Mouse (Mus musculus): Measurements from ENCODE around the gene Pccb. TPM values are rescaled to one million over a fixed set of nuclear protein-coding genes. Genes with fewer than 3 reads are reported as not detected.

The Pccb gene
- polyA plus RNA-seq, 1 experiment from 2014 or later, result 21.0 TPM

GRCm38 (mm10) chr9:101041508-101041907 is 6.8 kb upstream of the Pccb start:
- Histone ChIP-seq H3K27me3 (no peaks in the 10 kb centered on the region), H3K27ac (no peak overlapping the region), H3K9ac (no peak overlapping the region), H3K9me3 (no peaks in the 10 kb centered on the region), H3K4me3 (no peak overlapping the region), H3K36me3 (no peaks in the 10 kb centered on the region), H3K4me2 (replicated peaks) (no peak overlapping the region), H3K4me1 (no peaks in the 10 kb centered on the region)
- 71% methylated on average over 5 of the region's 5 CpGs for WGBS
- no peak for ATAC-seq (ENCODE audit: insufficient number of reproducible peaks, insufficient read depth, low FRiP score, low TSS enrichment)

GRCm38 (mm10) chr9:101038634-101039033 is 3.9 kb upstream of the Pccb start:
- H3K4me3 ChIP-seq, result no peak overlapping the region
- no peaks in the 10 kb centered on the region for H3K36me3 ChIP-seq
- ATAC-seq (ENCODE audit: insufficient number of reproducible peaks, insufficient read depth, low FRiP score, low TSS enrichment), result no peak
- no peaks in the 10 kb centered on the region for H3K9me3 ChIP-seq
- no peak overlapping the region for H3K9ac ChIP-seq
- no peak overlapping the region for H3K27ac ChIP-seq
- H3K27me3 ChIP-seq, result no peaks in the 10 kb centered on the region
- no peak overlapping the region for H3K4me2 ChIP-seq (replicated peaks)
- WGBS, result 54% methylated on average over 5 of the region's 5 CpGs
- H3K4me1 ChIP-seq, result peaks cover 2% of the 10 kb centered on the region; the same call in 1 of the 2 replicates

GRCm38 (mm10) chr9:101037396-101037795 is 2.7 kb upstream of the Pccb start:
- Histone ChIP-seq H3K4me2 (replicated peaks) (no peak overlapping the region), H3K4me1 (peaks cover 6% of the 10 kb centered on the region), H3K9ac (no peak overlapping the region), H3K4me3 (no peak overlapping the region), H3K9me3 (no peaks in the 10 kb centered on the region), H3K27me3 (no peaks in the 10 kb centered on the region), H3K27ac (no peak overlapping the region), H3K36me3 (no peaks in the 10 kb centered on the region)
- ATAC-seq (ENCODE audit: insufficient number of reproducible peaks, insufficient read depth, low FRiP score, low TSS enrichment), result no peak
- 41% methylated on average over 7 of the region's 7 CpGs for WGBS

GRCm38 (mm10) chr9:101036876-101037275 is 2.2 kb upstream of the Pccb start:
- H3K27me3 ChIP-seq, result no peaks in the 10 kb centered on the region
- H3K4me1 ChIP-seq, result peaks cover 6% of the 10 kb centered on the region
- no peak overlapping the region for H3K27ac ChIP-seq
- H3K9me3 ChIP-seq, result no peaks in the 10 kb centered on the region
- WGBS, result 95% methylated on average over 2 of the region's 2 CpGs
- no peak overlapping the region for H3K4me2 ChIP-seq (replicated peaks)
- H3K9ac ChIP-seq, result no peak overlapping the region
- no peak for ATAC-seq (ENCODE audit: insufficient number of reproducible peaks, insufficient read depth, low FRiP score, low TSS enrichment)
- no peak overlapping the region for H3K4me3 ChIP-seq
- no peaks in the 10 kb centered on the region for H3K36me3 ChIP-seq

GRCm38 (mm10) chr9:101035836-101036596 is 1.3 kb upstream of the Pccb start:
- WGBS, result 87% methylated on average over 9 of the region's 15 CpGs
- ATAC-seq (ENCODE audit: insufficient number of reproducible peaks, insufficient read depth, low FRiP score, low TSS enrichment), result no peak
- no peak overlapping the region for H3K27ac ChIP-seq
- no peaks in the 10 kb centered on the region for H3K9me3 ChIP-seq
- no peak overlapping the region for H3K4me2 ChIP-seq (replicated peaks)
- H3K9ac ChIP-seq, result no peak overlapping the region
- H3K4me1 ChIP-seq, result peaks cover 6% of the 10 kb centered on the region
- no peak overlapping the region for H3K4me3 ChIP-seq
- H3K36me3 ChIP-seq, result no peaks in the 10 kb centered on the region
- no peaks in the 10 kb centered on the region for H3K27me3 ChIP-seq

GRCm38 (mm10) chr9:101033761-101034447 is 794 bp downstream of the Pccb start:
- ATAC-seq (ENCODE audit: insufficient number of reproducible peaks, insufficient read depth, low FRiP score, low TSS enrichment), result no peak
- WGBS, result 5% methylated on average over 14 of the region's 14 CpGs

GRCm38 (mm10) chr9:101018768-101019167 is 15.9 kb downstream of the Pccb start:
- no peaks in the 10 kb centered on the region for H3K27me3 ChIP-seq
- H3K36me3 ChIP-seq, result peaks cover 22% of the 10 kb centered on the region
- 97% methylated on average over 8 of the region's 10 CpGs for WGBS
- no peak for ATAC-seq (ENCODE audit: insufficient number of reproducible peaks, insufficient read depth, low FRiP score, low TSS enrichment)
- H3K27ac ChIP-seq, result no peak overlapping the region
- H3K4me2 ChIP-seq (replicated peaks), result no peak overlapping the region
- H3K4me1 ChIP-seq, result no peaks in the 10 kb centered on the region
- 0 out of 2 replicates have a peak, but pooled peaks cover 3% of the 10 kb centered on the region for H3K9me3 ChIP-seq
- H3K9ac ChIP-seq, result no peak overlapping the region
- H3K4me3 ChIP-seq, result no peak overlapping the region

More at GRCm38 (mm10) chr9:101033761-101034447, 794 bp downstream of the Pccb start:
- peak overlapping the region; percentile 58 for H3K4me2 ChIP-seq (replicated peaks)
- no peaks in the 10 kb centered on the region for H3K36me3 ChIP-seq
- H3K9me3 ChIP-seq, result no peaks in the 10 kb centered on the region
- H3K27me3 ChIP-seq, result no peaks in the 10 kb centered on the region
- H3K4me1 ChIP-seq, result peaks cover 6% of the 10 kb centered on the region
- peak overlapping the region; percentile 60 for H3K9ac ChIP-seq
- peak overlapping the region; percentile 96 for H3K27ac ChIP-seq
- peak overlapping the region; percentile 55 for H3K4me3 ChIP-seq

- H3K4me2 ChIP-seq (replicated peaks), result no peak overlapping the region
- H3K27me3 ChIP-seq, result no peaks in the 10 kb centered on the region
- 0 out of 2 replicates have a peak, but pooled peaks cover 3% of the 10 kb centered on the region for H3K9me3 ChIP-seq
- H3K9ac ChIP-seq, result no peak overlapping the region
- 78% methylated on average over 15 of the region's 15 CpGs for WGBS
- no peak overlapping the region for H3K4me3 ChIP-seq
- H3K4me1 ChIP-seq, result no peaks in the 10 kb centered on the region
- ATAC-seq (ENCODE audit: insufficient number of reproducible peaks, insufficient read depth, low FRiP score, low TSS enrichment), result no peak
- no peak overlapping the region for H3K27ac ChIP-seq
- peaks cover 20% of the 10 kb centered on the region for H3K36me3 ChIP-seq
Observed at GRCm38 (mm10) chr9:101017734-101018516, 16.8 kb downstream of the Pccb start.

- 0 out of 2 replicates have a peak, but pooled peaks cover 3% of the 10 kb centered on the region for H3K9me3 ChIP-seq
- WGBS, result 91% methylated on average over 9 of the region's 9 CpGs
- H3K4me3 ChIP-seq, result no peak overlapping the region
- H3K9ac ChIP-seq, result no peak overlapping the region
- no peak for ATAC-seq (ENCODE audit: insufficient number of reproducible peaks, insufficient read depth, low FRiP score, low TSS enrichment)
- H3K4me1 ChIP-seq, result no peaks in the 10 kb centered on the region
- H3K4me2 ChIP-seq (replicated peaks), result no peak overlapping the region
- H3K27me3 ChIP-seq, result no peaks in the 10 kb centered on the region
- no peak overlapping the region for H3K27ac ChIP-seq
- H3K36me3 ChIP-seq, result peaks cover 13% of the 10 kb centered on the region
Observed at GRCm38 (mm10) chr9:101015324-101015723, 19.4 kb downstream of the Pccb start.

GRCm38 (mm10) chr9:101012433-101012832 is 22.3 kb downstream of the Pccb start:
- no peak overlapping the region for H3K27ac ChIP-seq
- no peak overlapping the region for H3K9ac ChIP-seq
- H3K27me3 ChIP-seq, result no peaks in the 10 kb centered on the region
- no peaks in the 10 kb centered on the region for H3K4me1 ChIP-seq
- H3K4me3 ChIP-seq, result no peak overlapping the region
- no peak for ATAC-seq (ENCODE audit: insufficient number of reproducible peaks, insufficient read depth, low FRiP score, low TSS enrichment)
- no peaks in the 10 kb centered on the region for H3K9me3 ChIP-seq
- WGBS, result 79% methylated on average over 10 of the region's 10 CpGs
- H3K4me2 ChIP-seq (replicated peaks), result no peak overlapping the region
- peaks cover 10% of the 10 kb centered on the region; the same call in 1 of the 2 replicates for H3K36me3 ChIP-seq

GRCm38 (mm10) chr9:101005866-101006265 is 28.8 kb downstream of the Pccb start:
- no peak overlapping the region for H3K4me3 ChIP-seq
- H3K27me3 ChIP-seq, result no peaks in the 10 kb centered on the region
- no peak overlapping the region for H3K27ac ChIP-seq
- no peak for ATAC-seq (ENCODE audit: insufficient number of reproducible peaks, insufficient read depth, low FRiP score, low TSS enrichment)
- peaks cover 4% of the 10 kb centered on the region for H3K36me3 ChIP-seq
- H3K4me1 ChIP-seq, result no peaks in the 10 kb centered on the region
- H3K4me2 ChIP-seq (replicated peaks), result no peak overlapping the region
- no peak overlapping the region for H3K9ac ChIP-seq
- WGBS, result 73% methylated on average over 4 of the region's 4 CpGs
- no peaks in the 10 kb centered on the region; the same call in 1 of the 2 replicates for H3K9me3 ChIP-seq
